Mouse (Mus musculus) ES-Bruce4 (cell line): Measurements from ENCODE around the gene Rexo1.

Source experiments
- CTCF ChIP-seq: IDR thresholded peaks from one replicate; pipeline ENCODE4 v1.8.1; 2011; ENCODE audit warnings: low read depth, low read length
- EP300 ChIP-seq: IDR thresholded peaks from 2 replicates; pipeline ENCODE4 v1.6.1; 2011; ENCODE audit warnings: low read depth, low read length; ENCODE audit not compliant: insufficient read depth
- POLR2A ChIP-seq: IDR thresholded peaks from one replicate; pipeline ENCODE4 v1.8.1; 2011; ENCODE audit warnings: low read length; ENCODE audit not compliant: insufficient read depth

DNA sequence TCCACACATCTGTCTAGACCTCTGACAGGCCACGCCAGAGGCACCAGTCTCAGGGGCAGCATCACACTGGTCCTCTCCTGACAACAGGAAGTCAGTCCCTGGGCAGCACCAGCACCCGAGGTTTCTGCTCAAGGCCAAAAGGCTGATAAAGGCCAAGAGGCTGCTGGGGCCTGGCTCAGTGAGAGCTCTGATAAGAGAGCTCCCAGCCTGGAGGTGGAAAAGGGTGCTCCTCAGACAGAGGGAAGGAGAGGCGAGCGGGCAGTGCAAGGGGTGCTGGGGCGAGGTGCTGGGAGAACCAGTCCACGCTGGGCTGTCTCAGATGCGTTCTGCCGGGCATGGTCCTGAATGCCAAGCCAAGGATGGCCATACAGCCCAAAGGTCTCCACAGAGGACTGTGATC is 7.8 kb downstream of the Rexo1 start:
- no peak for TF ChIP-seq EP300
- TF ChIP-seq CTCF, result no peak
- TF ChIP-seq POLR2A, result no peak
